Mouse (Mus musculus): ENCODE measurements around the gene C1qa. TPM values are rescaled to one million over a fixed set of nuclear protein-coding genes. Genes with fewer than 3 reads are reported as not detected.

C1qa gene
- total and polyA plus RNA-seq, 3 experiments = 0.12 TPM; not detected in 2

DNA sequence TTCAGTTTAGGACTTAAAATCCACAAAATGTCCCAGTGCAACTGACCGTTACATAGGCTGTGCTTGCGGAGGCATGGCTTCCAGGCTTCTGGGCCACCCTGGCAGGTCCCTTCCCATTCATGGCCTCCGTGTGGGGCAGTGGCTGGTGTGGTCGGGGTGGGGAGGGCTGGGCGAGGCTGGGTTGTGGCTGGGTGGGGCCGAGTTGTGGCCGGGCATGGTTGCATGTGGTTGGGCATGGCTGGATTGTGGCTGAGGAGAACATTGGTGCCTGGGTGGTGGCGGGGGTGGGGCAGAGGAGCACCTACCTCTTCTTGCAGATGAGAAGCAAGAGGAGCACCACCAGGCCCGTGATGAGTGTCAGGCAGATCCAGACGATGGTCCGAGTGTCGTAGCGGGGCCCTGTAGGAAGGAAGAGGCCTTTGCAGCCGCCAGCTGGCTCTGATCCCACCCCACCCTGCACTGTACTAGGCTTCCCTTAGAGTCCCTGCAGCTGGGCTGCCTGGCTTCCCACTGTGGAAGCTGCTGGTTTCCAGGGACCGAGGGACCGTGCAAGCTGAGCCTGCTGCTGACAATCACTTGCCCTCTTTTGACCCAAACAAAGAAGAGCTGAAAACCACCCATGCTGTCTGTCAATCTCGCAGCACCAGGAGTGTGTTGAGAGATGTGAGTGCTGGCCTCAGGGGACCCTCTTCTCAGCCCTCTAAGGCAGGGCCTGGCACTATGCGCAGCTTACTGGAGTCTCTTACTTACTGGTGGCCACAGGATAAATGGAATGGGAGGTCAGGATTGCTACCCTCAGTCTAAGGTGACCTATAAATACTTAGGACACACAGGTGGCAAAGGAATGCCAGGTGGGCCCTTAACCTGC lies 36.4 kb upstream of the C1qa start:
- H3K27me3 ChIP-seq (ENCODE audit: control insufficient read depth in 1 of 2, insufficient read depth in 2 of 2, low read length in 2 of 2) = no peaks in the 10 kb centered on the region; a peak in 1 of 4 replicates

DNA sequence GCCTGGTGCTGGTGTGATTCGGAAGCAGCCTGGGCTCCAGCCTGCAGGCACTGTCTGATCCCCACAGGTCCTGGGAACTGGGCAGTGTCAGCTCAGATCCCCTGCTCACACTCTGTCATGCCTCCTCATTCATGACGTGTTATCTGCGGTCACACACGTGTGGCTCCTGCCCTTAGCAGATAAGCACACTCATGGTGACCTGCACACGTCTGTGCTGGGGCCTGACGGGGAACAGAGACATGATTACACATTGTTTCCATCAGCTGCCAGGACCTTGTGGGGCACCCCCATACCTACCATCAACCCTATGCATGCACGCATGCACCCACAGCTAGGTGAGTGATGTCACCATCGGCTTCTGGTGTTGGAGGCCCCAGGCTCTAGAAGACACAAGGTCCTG lies 31.9 kb upstream of the C1qa start:
- Histone ChIP-seq H3K36me3 (ENCODE audit: control insufficient read depth in 1 of 2, insufficient read depth in 2 of 2, low read length in 2 of 2) (no peaks in the 10 kb centered on the region; a peak in 1 of 4 replicates), H3K9me3 (replicated peaks; ENCODE audit: insufficient read depth, low read length) (no peaks in the 10 kb centered on the region), H3K27me3 (ENCODE audit: control insufficient read depth in 1 of 2, insufficient read depth in 2 of 2, low read length in 2 of 2) (no peaks in the 10 kb centered on the region), H3K9ac (ENCODE audit: control insufficient read depth, low read depth, low read length, poor library complexity, severe bottlenecking) (peak overlapping the region; percentile 24; the same call in 1 of the 2 replicates), H3K4me1 (ENCODE audit: control insufficient read depth in 1 of 2, insufficient read depth in 2 of 2, low read length in 2 of 2) (peaks cover 0 to 14% of the 10 kb centered on the region in 2 experiments; a peak in 2 of 4 replicates), H3K4me3 (ENCODE audit: control insufficient read depth in 1 of 2, insufficient read depth in 1 of 2, low read depth in 2 of 2, low read length in 2 of 2) (peak overlapping the region; percentile 18 to 36; a peak in 3 of 4 replicates), H3K27ac (ENCODE audit: control insufficient read depth, low read depth, low read length) (no peak overlapping the region), H3K79me2 (ENCODE audit: control insufficient read depth, insufficient read depth, low read length, poor library complexity) (no peaks in the 10 kb centered on the region)
- peak; percentile 90 for DNase-seq (ENCODE audit: low read depth, low spot score)
- TF ChIP-seq USF1 (IDR thresholded peaks at IDR 0.05; ENCODE audit: low read depth, low read length) = peak; percentile 77
- TF ChIP-seq CHD1 (IDR thresholded peaks at IDR 0.05; ENCODE audit: low read depth, low read length) = no peak
- peak; percentile 89 for TF ChIP-seq ETS1 (IDR thresholded peaks at IDR 0.05; ENCODE audit: low read depth, low read length)
- TF ChIP-seq ZNF384 (IDR thresholded peaks at IDR 0.05; ENCODE audit: low read depth, low read length) = no peak
- no peak for TF ChIP-seq MYB (IDR thresholded peaks at IDR 0.05; ENCODE audit: low read depth, low read length)
- no peak for TF ChIP-seq TBP (IDR thresholded peaks at IDR 0.05; ENCODE audit: low read depth, low read length)
- peak; percentile 92 for TF ChIP-seq MXI1 (IDR thresholded peaks at IDR 0.05; ENCODE audit: low read depth, low read length)
- no peak for TF ChIP-seq RCOR1 (IDR thresholded peaks at IDR 0.05; ENCODE audit: low read depth, low read length)
- 0 out of 2 replicates have a peak, but pooled peaks have one; percentile 39 for TF ChIP-seq MAFK (IDR thresholded peaks at IDR 0.05; ENCODE audit: borderline replicate concordance, low read depth, low read length)
- no peak for TF ChIP-seq E2F4 (IDR thresholded peaks at IDR 0.05; ENCODE audit: borderline replicate concordance, low read depth, low read length)
- TF ChIP-seq ELF1 (IDR thresholded peaks at IDR 0.05; ENCODE audit: low read depth, low read length) = no peak; the same call in 1 of the 2 replicates
- no peak for TF ChIP-seq MAZ (IDR thresholded peaks at IDR 0.05; ENCODE audit: low read depth, low read length)
- TF ChIP-seq ZKSCAN1 (IDR thresholded peaks at IDR 0.05; ENCODE audit: low read depth, low read length) = no peak
- no peak for TF ChIP-seq MEF2A (IDR thresholded peaks at IDR 0.05; ENCODE audit: extremely low read depth, insufficient replicate concordance, low read depth, low read length, poor library complexity, severe bottlenecking)
- no peak for TF ChIP-seq RAD21 (IDR thresholded peaks at IDR 0.05; ENCODE audit: low read depth, low read length)
- TF ChIP-seq CTCF (IDR thresholded peaks at IDR 0.05 in 2 of 3, conservative IDR thresholded peaks at IDR 0.05 in 1 of 3; ENCODE audit: control insufficient read depth in 1 of 3, insufficient read depth in 1 of 3, low read depth in 2 of 3, low read length in 3 of 3, poor library complexity in 1 of 3, severe bottlenecking in 1 of 3) = no peak
- peak; percentile 94 for TF ChIP-seq TAL1 (IDR thresholded peaks at IDR 0.05; ENCODE audit: low read length)
- TF ChIP-seq MYC (IDR thresholded peaks at IDR 0.05; ENCODE audit: low read depth, low read length) = peak; percentile 90
- no peak for TF ChIP-seq SMC3 (IDR thresholded peaks at IDR 0.05; ENCODE audit: low read depth, low read length)
- TF ChIP-seq POLR2AphosphoS2 (IDR thresholded peaks at IDR 0.05; ENCODE audit: low read length) = no peak
- peak; percentile 86 to 91 for TF ChIP-seq EP300 (IDR thresholded peaks at IDR 0.05; ENCODE audit: low read depth in 1 of 2, low read length in 2 of 2)
- no peak for TF ChIP-seq CHD2 (IDR thresholded peaks at IDR 0.05; ENCODE audit: low read length)
- TF ChIP-seq JUND (IDR thresholded peaks at IDR 0.05; ENCODE audit: low read depth, low read length) = no peak
- peak; percentile 98 for TF ChIP-seq BHLHE40 (IDR thresholded peaks at IDR 0.05; ENCODE audit: borderline replicate concordance, low read depth, low read length)
- TF ChIP-seq GABPA (IDR thresholded peaks at IDR 0.05; ENCODE audit: low read depth, low read length) = no peak
- TF ChIP-seq TCF12 (IDR thresholded peaks at IDR 0.05; ENCODE audit: low read depth, low read length) = peak; percentile 93
- TF ChIP-seq UBTF (IDR thresholded peaks at IDR 0.05; ENCODE audit: borderline replicate concordance, insufficient read depth, low read depth, low read length) = no peak

More for the DNA sequence above, 36.4 kb upstream of the C1qa start:
- Histone ChIP-seq H3K79me2 (ENCODE audit: control insufficient read depth, insufficient read depth, low read length, poor library complexity) (no peaks in the 10 kb centered on the region), H3K27ac (ENCODE audit: control insufficient read depth, low read depth, low read length) (no peak overlapping the region), H3K9ac (ENCODE audit: control insufficient read depth, low read depth, low read length, poor library complexity, severe bottlenecking) (no peak overlapping the region), H3K36me3 (ENCODE audit: control insufficient read depth in 1 of 2, insufficient read depth in 2 of 2, low read length in 2 of 2) (no peaks in the 10 kb centered on the region; a peak in 1 of 4 replicates), H3K9me3 (replicated peaks; ENCODE audit: insufficient read depth, low read length) (no peaks in the 10 kb centered on the region), H3K4me3 (ENCODE audit: control insufficient read depth in 1 of 2, insufficient read depth in 1 of 2, low read depth in 2 of 2, low read length in 2 of 2) (no peak overlapping the region), H3K4me1 (ENCODE audit: control insufficient read depth in 1 of 2, insufficient read depth in 2 of 2, low read length in 2 of 2) (peaks cover 0 to 7% of the 10 kb centered on the region in 2 experiments; a peak in 2 of 4 replicates)
- DNase-seq (ENCODE audit: low read depth, low spot score) = no peak
- TF ChIP-seq POLR2AphosphoS2 (IDR thresholded peaks at IDR 0.05; ENCODE audit: low read length) = no peak
- TF ChIP-seq ZNF384 (IDR thresholded peaks at IDR 0.05; ENCODE audit: low read depth, low read length) = no peak
- TF ChIP-seq SMC3 (IDR thresholded peaks at IDR 0.05; ENCODE audit: low read depth, low read length) = no peak
- TF ChIP-seq ELF1 (IDR thresholded peaks at IDR 0.05; ENCODE audit: low read depth, low read length) = no peak
- no peak for TF ChIP-seq ZKSCAN1 (IDR thresholded peaks at IDR 0.05; ENCODE audit: low read depth, low read length)
- TF ChIP-seq CHD1 (IDR thresholded peaks at IDR 0.05; ENCODE audit: low read depth, low read length) = no peak
- no peak for TF ChIP-seq USF2 (IDR thresholded peaks at IDR 0.05; ENCODE audit: borderline replicate concordance in 1 of 2, insufficient read depth in 1 of 2, low read depth in 1 of 2, low read length in 2 of 2)

Measured in MEL (cell line).